ENCODE assay signal across 26 mouse cellular contexts in genomic region chr6:117584563-117584962, GRCm38 (mm10).
"Had no signal": no experiment of that assay in that cellular context is flagged by ENCODE, and none has a peak within 500 bp of the region (broad histone marks: within the 10 kb centered on the region; RNA-seq: fewer than 3 reads in every experiment).

No protein-coding gene starts in this region.

- H3K4me3 ChIP-seq: embryonic facial prominence, embryonic 10.5 days; embryonic facial prominence, embryonic 12.5 days; embryonic facial prominence, embryonic 13.5 days; embryonic facial prominence, embryonic 15.5 days; erythroblast, embryonic 14.5 days; forebrain, embryonic 10.5 days; forebrain, embryonic 12.5 days; forebrain, embryonic 13.5 days; forebrain, embryonic 15.5 days; gastrocnemius, adult 2 months; heart, embryonic 10.5 days; heart, embryonic 12.5 days had no signal

- H3K9me3 ChIP-seq: embryonic facial prominence, embryonic 10.5 days; embryonic facial prominence, embryonic 12.5 days; embryonic facial prominence, embryonic 13.5 days; embryonic facial prominence, embryonic 15.5 days; forebrain, embryonic 10.5 days; forebrain, embryonic 12.5 days; forebrain, embryonic 13.5 days; forebrain, embryonic 15.5 days; heart, embryonic 10.5 days; heart, embryonic 12.5 days had no signal

- H3K27ac ChIP-seq: embryonic facial prominence, embryonic 10.5 days; embryonic facial prominence, embryonic 12.5 days; embryonic facial prominence, embryonic 13.5 days; embryonic facial prominence, embryonic 15.5 days; forebrain, embryonic 10.5 days; forebrain, embryonic 12.5 days; forebrain, embryonic 13.5 days; forebrain, embryonic 15.5 days; heart, embryonic 10.5 days had no signal

- H3K9ac ChIP-seq: embryonic facial prominence, embryonic 12.5 days; embryonic facial prominence, embryonic 13.5 days; embryonic facial prominence, embryonic 15.5 days; forebrain, embryonic 12.5 days; forebrain, embryonic 13.5 days; forebrain, embryonic 15.5 days; forebrain, postnatal 0 days; heart, embryonic 12.5 days had no signal

- H3K4me2 ChIP-seq: embryonic facial prominence, embryonic 12.5 days; embryonic facial prominence, embryonic 13.5 days; embryonic facial prominence, embryonic 15.5 days; forebrain, embryonic 12.5 days; forebrain, embryonic 13.5 days; forebrain, embryonic 15.5 days; heart, embryonic 11.5 days; heart, embryonic 12.5 days had no signal

- ATAC-seq: forebrain, embryonic 13.5 days; forebrain, embryonic 14.5 days; forebrain, embryonic 15.5 days; forebrain, embryonic 16.5 days; forebrain, postnatal 0 days had no signal

- H3K27me3 ChIP-seq: embryonic facial prominence, embryonic 12.5 days; embryonic facial prominence, embryonic 13.5 days; embryonic facial prominence, embryonic 15.5 days; forebrain, embryonic 12.5 days; forebrain, embryonic 13.5 days; forebrain, embryonic 15.5 days; heart, embryonic 12.5 days had no signal

- H3K36me3 ChIP-seq: embryonic facial prominence, embryonic 10.5 days; embryonic facial prominence, embryonic 12.5 days; embryonic facial prominence, embryonic 13.5 days; embryonic facial prominence, embryonic 15.5 days; forebrain, embryonic 10.5 days; forebrain, embryonic 12.5 days; forebrain, embryonic 15.5 days; heart, embryonic 10.5 days; heart, embryonic 12.5 days had no signal

- H3K4me1 ChIP-seq: embryonic facial prominence, embryonic 10.5 days; embryonic facial prominence, embryonic 12.5 days; embryonic facial prominence, embryonic 13.5 days; embryonic facial prominence, embryonic 15.5 days; forebrain, embryonic 10.5 days; forebrain, embryonic 12.5 days; forebrain, embryonic 13.5 days; forebrain, embryonic 15.5 days; heart, embryonic 10.5 days; heart, embryonic 12.5 days had no signal

- DNase-seq: cerebellum, adult 9-11 months; cerebellum, postnatal 10 days; cerebellum, postnatal 14 days; cerebellum, postnatal 25 days; cerebellum, postnatal 36 days; embryo, embryonic 11 days; forebrain, postnatal 0 days; gastrocnemius, adult 2 months; gastrocnemius, postnatal 10 days; gastrocnemius, postnatal 14 days; gastrocnemius, postnatal 25 days; heart, adult 18-20 months had no signal
